ENCODE assay signal across 27 mouse cellular contexts in genomic region chr3:78236920-78237319, GRCm38 (mm10).
DNase-seq lines count a peak whose midpoint lies in the region; ATAC-seq lines count a peak whose summit lies in the region.
"Had no signal": no experiment of that assay in that cellular context is flagged by ENCODE, and none has a peak within 500 bp of the region (broad histone marks: within the 10 kb centered on the region; RNA-seq: fewer than 3 reads in every experiment).

No protein-coding gene starts in this region.

- no peaks in the 10 kb centered on the region for H3K9me3 ChIP-seq in embryonic facial prominence, embryonic 14.5 days (ENCODE audit: control insufficient read depth, low read length)
- no peaks in the 10 kb centered on the region for H3K9me3 ChIP-seq in embryonic facial prominence, embryonic 10.5 days
- no peaks in the 10 kb centered on the region for H3K9me3 ChIP-seq in hindbrain, embryonic 16.5 days (ENCODE audit: control insufficient read depth, low read length)
- no peaks in the 10 kb centered on the region for H3K9me3 ChIP-seq in hindbrain, embryonic 11.5 days (ENCODE audit: control insufficient read depth, low read length)
- H3K9me3 ChIP-seq: embryonic facial prominence, embryonic 13.5 days; G1E; heart, embryonic 12.5 days; limb, embryonic 15.5 days; megakaryocyte, embryonic 14.5 days; neural tube, embryonic 15.5 days had no signal

- ATAC-seq in embryonic facial prominence, embryonic 14.5 days (ENCODE audit: low read depth) = no peak
- peak; percentile 50; the same call in 1 of the 2 replicates for ATAC-seq in hindbrain, embryonic 16.5 days
- ATAC-seq in hindbrain, embryonic 11.5 days (ENCODE audit: low FRiP score) = no peak
- ATAC-seq: forebrain, embryonic 16.5 days; Patski had no signal

- H3K4me1 ChIP-seq in embryonic facial prominence, embryonic 14.5 days (ENCODE audit: control insufficient read depth, insufficient read depth, low read length) = no peaks in the 10 kb centered on the region
- no peaks in the 10 kb centered on the region for H3K4me1 ChIP-seq in embryonic facial prominence, embryonic 10.5 days
- H3K4me1 ChIP-seq in hindbrain, embryonic 16.5 days (ENCODE audit: control insufficient read depth, insufficient read depth, low read depth, low read length) = no peaks in the 10 kb centered on the region
- H3K4me1 ChIP-seq in hindbrain, embryonic 11.5 days (replicated peaks; ENCODE audit: control insufficient read depth, insufficient read depth, low read length) = no peaks in the 10 kb centered on the region
- H3K4me1 ChIP-seq: embryonic facial prominence, embryonic 13.5 days; heart, embryonic 12.5 days; limb, embryonic 15.5 days; megakaryocyte, embryonic 14.5 days had no signal

- no peak overlapping the region for H3K4me3 ChIP-seq in embryonic facial prominence, embryonic 14.5 days (ENCODE audit: low read depth, low read length)
- H3K4me3 ChIP-seq in embryonic facial prominence, embryonic 10.5 days = no peak overlapping the region
- no peak overlapping the region for H3K4me3 ChIP-seq in hindbrain, embryonic 16.5 days (ENCODE audit: low read length)
- H3K4me3 ChIP-seq in hindbrain, embryonic 11.5 days (ENCODE audit: low read depth, low read length) = no peak overlapping the region
- H3K4me3 ChIP-seq: embryonic facial prominence, embryonic 13.5 days; heart, embryonic 12.5 days; limb, embryonic 15.5 days; megakaryocyte, embryonic 14.5 days; neural tube, embryonic 15.5 days had no signal

- no peak overlapping the region for H3K27ac ChIP-seq in embryonic facial prominence, embryonic 14.5 days (replicated peaks; ENCODE audit: low read depth, low read length)
- H3K27ac ChIP-seq in embryonic facial prominence, embryonic 10.5 days (replicated peaks) = no peak overlapping the region
- no peak overlapping the region for H3K27ac ChIP-seq in hindbrain, embryonic 16.5 days (ENCODE audit: low read depth, low read length)
- H3K27ac ChIP-seq in hindbrain, embryonic 11.5 days (ENCODE audit: low read depth, low read length) = no peak overlapping the region
- H3K27ac ChIP-seq: embryonic facial prominence, embryonic 13.5 days; limb, embryonic 15.5 days; liver, embryonic 14.5 days; neural tube, embryonic 15.5 days had no signal

- peak; percentile 1 for DNase-seq in embryonic facial prominence, embryonic 14.5 days (ENCODE audit: low spot score)
- DNase-seq in embryonic facial prominence, embryonic 10.5 days (ENCODE audit: low spot score) = no peak
- DNase-seq in hindbrain, embryonic 11.5 days (ENCODE audit: low spot score) = no peak
- DNase-seq in retina, postnatal 1 day = peak; percentile 2
- no peak for DNase-seq in retina, embryonic 14.5 days (ENCODE audit: low spot score)
- DNase-seq in mesoderm, embryonic 11.5 days (ENCODE audit: low read depth, low spot score) = peak; percentile 17
- DNase-seq in lung, postnatal 36 days = no peak
- DNase-seq: adrenal gland, postnatal 36 days; B cell, adult 2 months; cerebellum, adult 8-10 months; gastrocnemius, postnatal 14 days; heart, adult 18-20 months; heart, postnatal 14 days; kidney, adult 11 months; layer of hippocampus, adult 9-11 months; lung, embryonic 14.5 days had no signal

- H3K9ac ChIP-seq in embryonic facial prominence, embryonic 14.5 days (ENCODE audit: low read depth, low read length) = no peak overlapping the region
- no peak overlapping the region for H3K9ac ChIP-seq in hindbrain, embryonic 16.5 days (ENCODE audit: low read depth, low read length)
- no peak overlapping the region for H3K9ac ChIP-seq in hindbrain, embryonic 11.5 days (ENCODE audit: low read depth, low read length)
- H3K9ac ChIP-seq: embryonic facial prominence, embryonic 13.5 days; heart, embryonic 12.5 days; limb, embryonic 15.5 days; liver, embryonic 14.5 days; lung, embryonic 14.5 days; neural tube, embryonic 15.5 days had no signal

- WGBS in embryonic facial prominence, embryonic 14.5 days = 72% methylated on average over 7 of the region's 7 CpGs
- 87% methylated on average over 7 of the region's 7 CpGs for WGBS in embryonic facial prominence, embryonic 10.5 days
- WGBS in hindbrain, embryonic 16.5 days = 74% methylated on average over 7 of the region's 7 CpGs
- 81% methylated on average over 7 of the region's 7 CpGs for WGBS in hindbrain, embryonic 11.5 days

- no peak overlapping the region for H3K4me2 ChIP-seq in embryonic facial prominence, embryonic 14.5 days (ENCODE audit: low read depth, low read length)
- no peak overlapping the region for H3K4me2 ChIP-seq in hindbrain, embryonic 16.5 days (ENCODE audit: low read length)
- H3K4me2 ChIP-seq in hindbrain, embryonic 11.5 days (replicated peaks; ENCODE audit: low read depth, low read length) = no peak overlapping the region
- H3K4me2 ChIP-seq: embryonic facial prominence, embryonic 13.5 days; heart, embryonic 12.5 days; limb, embryonic 15.5 days; lung, embryonic 14.5 days; neural tube, embryonic 15.5 days had no signal

- no peaks in the 10 kb centered on the region for H3K27me3 ChIP-seq in embryonic facial prominence, embryonic 14.5 days (replicated peaks; ENCODE audit: control insufficient read depth, insufficient read depth, low read length)
- H3K27me3 ChIP-seq in embryonic facial prominence, embryonic 10.5 days (replicated peaks; ENCODE audit: low read depth, poor library complexity, severe bottlenecking) = no peaks in the 10 kb centered on the region
- H3K27me3 ChIP-seq in hindbrain, embryonic 16.5 days (replicated peaks; ENCODE audit: control insufficient read depth, insufficient read depth, low read length) = no peaks in the 10 kb centered on the region
- no peaks in the 10 kb centered on the region for H3K27me3 ChIP-seq in hindbrain, embryonic 11.5 days (ENCODE audit: control insufficient read depth, insufficient read depth, low read length)
- H3K27me3 ChIP-seq: CH12.LX; embryonic facial prominence, embryonic 13.5 days; heart, embryonic 12.5 days; limb, embryonic 15.5 days; megakaryocyte, embryonic 14.5 days; neural tube, embryonic 15.5 days had no signal

- H3K36me3 ChIP-seq in embryonic facial prominence, embryonic 14.5 days (ENCODE audit: control insufficient read depth, insufficient read depth, low read length) = no peaks in the 10 kb centered on the region
- H3K36me3 ChIP-seq in embryonic facial prominence, embryonic 10.5 days (replicated peaks) = no peaks in the 10 kb centered on the region
- H3K36me3 ChIP-seq in hindbrain, embryonic 16.5 days (ENCODE audit: control insufficient read depth, insufficient read depth, low read length) = no peaks in the 10 kb centered on the region
- H3K36me3 ChIP-seq in hindbrain, embryonic 11.5 days (ENCODE audit: control insufficient read depth, insufficient read depth, low read length) = no peaks in the 10 kb centered on the region
- H3K36me3 ChIP-seq: embryonic facial prominence, embryonic 13.5 days; G1E; heart, embryonic 12.5 days; limb, embryonic 15.5 days; neural tube, embryonic 15.5 days had no signal

Comparison
In these comparisons a context has a peak if more than half of its experiments do, and no peak if none do; other contexts are left out.
1. DNase-seq: peak in embryonic facial prominence, embryonic 14.5 days (single experiment), retina, postnatal 1 day (single experiment) and mesoderm, embryonic 11.5 days (single experiment); none in embryonic facial prominence, embryonic 10.5 days (single experiment), hindbrain, embryonic 11.5 days (single experiment), retina, embryonic 14.5 days (single experiment) and lung, postnatal 36 days (single experiment).